Mouse (Mus musculus): ENCODE measurements around the gene Skap1. TPM values are rescaled to one million over a fixed set of nuclear protein-coding genes. Genes with fewer than 3 reads are reported as not detected.

Skap1 gene
- polyA plus RNA-seq, 2 experiments, result 0.11 to 0.14 TPM

- TF ChIP-seq EP300 (IDR thresholded peaks at IDR 0.05; ENCODE audit: low read depth) (no peak), CTCF (IDR thresholded peaks at IDR 0.05; ENCODE audit: low read depth) (no peak)
- WGBS (ENCODE audit: insufficient replicate concordance), result 29% methylated on average over 6 of the region's 6 CpGs
- H3K36me3 ChIP-seq (replicated peaks; ENCODE audit: control insufficient read depth, insufficient read depth, low read depth), result no peaks in the 10 kb centered on the region
- no peak for ATAC-seq (ENCODE audit: insufficient read depth)
- no peaks in the 10 kb centered on the region for H3K9me3 ChIP-seq (ENCODE audit: control insufficient read depth, low read length)
- no peak overlapping the region for H3K9ac ChIP-seq (replicated peaks)
- no peak for DNase-seq (ENCODE audit: low read depth in 3 of 3, low spot score in 3 of 3)
- H3K27me3 ChIP-seq (ENCODE audit: control insufficient read depth, insufficient read depth, low read length), result no peaks in the 10 kb centered on the region
- no peak overlapping the region for H3K27ac ChIP-seq
- H3K4me3 ChIP-seq (ENCODE audit: insufficient read depth in 1 of 2, low read depth in 2 of 2, low read length in 2 of 2), result no peak overlapping the region
- no peak overlapping the region for H3K4me2 ChIP-seq (ENCODE audit: low read depth)
- H3K4me1 ChIP-seq (replicated peaks; ENCODE audit: control insufficient read depth in 2 of 2, insufficient read depth in 2 of 2, low read length in 1 of 2), result no peaks in the 10 kb centered on the region
Measured at GRCm38 (mm10) chr11:96604306-96604705, 139.9 kb downstream of the Skap1 start.

GRCm38 (mm10) chr11:96604751-96605450, 140.5 kb downstream of the Skap1 start:
- Histone ChIP-seq H3K9ac (replicated peaks) (no peak overlapping the region), H3K36me3 (replicated peaks; ENCODE audit: control insufficient read depth, insufficient read depth, low read depth) (no peaks in the 10 kb centered on the region), H3K9me3 (ENCODE audit: control insufficient read depth, low read length) (no peaks in the 10 kb centered on the region), H3K4me3 (ENCODE audit: insufficient read depth in 1 of 2, low read depth in 2 of 2, low read length in 2 of 2) (no peak overlapping the region), H3K27ac (no peak overlapping the region), H3K27me3 (ENCODE audit: control insufficient read depth, insufficient read depth, low read length) (no peaks in the 10 kb centered on the region), H3K4me2 (ENCODE audit: low read depth) (no peak overlapping the region), H3K4me1 (replicated peaks; ENCODE audit: control insufficient read depth in 2 of 2, insufficient read depth in 2 of 2, low read length in 1 of 2) (no peaks in the 10 kb centered on the region)
- TF ChIP-seq EP300 (IDR thresholded peaks at IDR 0.05; ENCODE audit: low read depth), result no peak
- no peak for TF ChIP-seq CTCF (IDR thresholded peaks at IDR 0.05; ENCODE audit: low read depth)
- DNase-seq (ENCODE audit: low read depth in 3 of 3, low spot score in 3 of 3) (no peak), ATAC-seq (ENCODE audit: insufficient read depth) (no peak)
- 43% methylated on average over 7 of the region's 7 CpGs for WGBS (ENCODE audit: insufficient replicate concordance)

- Histone ChIP-seq H3K36me3 (replicated peaks; ENCODE audit: control insufficient read depth, insufficient read depth, low read depth) (no peaks in the 10 kb centered on the region), H3K27ac (no peak overlapping the region), H3K4me2 (ENCODE audit: low read depth) (no peak overlapping the region), H3K27me3 (ENCODE audit: control insufficient read depth, insufficient read depth, low read length) (no peaks in the 10 kb centered on the region), H3K4me3 (ENCODE audit: insufficient read depth in 1 of 2, low read depth in 2 of 2, low read length in 2 of 2) (no peak overlapping the region), H3K9ac (replicated peaks) (no peak overlapping the region), H3K9me3 (ENCODE audit: control insufficient read depth, low read length) (no peaks in the 10 kb centered on the region), H3K4me1 (replicated peaks; ENCODE audit: control insufficient read depth in 2 of 2, insufficient read depth in 2 of 2, low read length in 1 of 2) (no peaks in the 10 kb centered on the region)
- no peak for DNase-seq (ENCODE audit: low read depth in 3 of 3, low spot score in 3 of 3)
- TF ChIP-seq CTCF (IDR thresholded peaks at IDR 0.05; ENCODE audit: low read depth) (no peak), EP300 (IDR thresholded peaks at IDR 0.05; ENCODE audit: low read depth) (no peak)
- WGBS (ENCODE audit: insufficient replicate concordance), result 65% methylated on average over 6 of the region's 6 CpGs
- ATAC-seq (ENCODE audit: insufficient read depth), result no peak
Measured at GRCm38 (mm10) chr11:96605516-96605915, 141.1 kb downstream of the Skap1 start.

- 72% methylated on average over 11 of the region's 11 CpGs for WGBS (ENCODE audit: insufficient replicate concordance)
- Histone ChIP-seq H3K4me1 (replicated peaks; ENCODE audit: control insufficient read depth in 2 of 2, insufficient read depth in 2 of 2, low read length in 1 of 2) (no peaks in the 10 kb centered on the region), H3K4me3 (ENCODE audit: insufficient read depth in 1 of 2, low read depth in 2 of 2, low read length in 2 of 2) (no peak overlapping the region), H3K27me3 (ENCODE audit: control insufficient read depth, insufficient read depth, low read length) (no peaks in the 10 kb centered on the region), H3K27ac (no peak overlapping the region), H3K9ac (replicated peaks) (no peak overlapping the region), H3K4me2 (ENCODE audit: low read depth) (no peak overlapping the region), H3K9me3 (ENCODE audit: control insufficient read depth, low read length) (no peaks in the 10 kb centered on the region), H3K36me3 (replicated peaks; ENCODE audit: control insufficient read depth, insufficient read depth, low read depth) (no peaks in the 10 kb centered on the region)
- TF ChIP-seq CTCF (IDR thresholded peaks at IDR 0.05; ENCODE audit: low read depth) (no peak), EP300 (IDR thresholded peaks at IDR 0.05; ENCODE audit: low read depth) (no peak)
- DNase-seq (ENCODE audit: low read depth in 3 of 3, low spot score in 3 of 3) (no peak), ATAC-seq (ENCODE audit: insufficient read depth) (no peak)
Measured at GRCm38 (mm10) chr11:96612596-96612995, 148.2 kb downstream of the Skap1 start.

- Histone ChIP-seq H3K4me1 (replicated peaks; ENCODE audit: control insufficient read depth in 2 of 2, insufficient read depth in 2 of 2, low read length in 1 of 2) (no peaks in the 10 kb centered on the region), H3K36me3 (replicated peaks; ENCODE audit: control insufficient read depth, insufficient read depth, low read depth) (no peaks in the 10 kb centered on the region), H3K4me3 (ENCODE audit: insufficient read depth in 1 of 2, low read depth in 2 of 2, low read length in 2 of 2) (no peak overlapping the region), H3K27ac (no peak overlapping the region), H3K27me3 (ENCODE audit: control insufficient read depth, insufficient read depth, low read length) (no peaks in the 10 kb centered on the region; the same call in 1 of the 2 replicates), H3K4me2 (ENCODE audit: low read depth) (no peak overlapping the region), H3K9me3 (ENCODE audit: control insufficient read depth, low read length) (no peaks in the 10 kb centered on the region), H3K9ac (replicated peaks) (no peak overlapping the region)
- TF ChIP-seq EP300 (IDR thresholded peaks at IDR 0.05; ENCODE audit: low read depth) (no peak), CTCF (IDR thresholded peaks at IDR 0.05; ENCODE audit: low read depth) (no peak)
- WGBS (ENCODE audit: insufficient replicate concordance), result 18% methylated on average over 5 of the region's 5 CpGs
- ATAC-seq (ENCODE audit: insufficient read depth), result no peak
- DNase-seq (ENCODE audit: low read depth in 3 of 3, low spot score in 3 of 3), result no peak
Measured at GRCm38 (mm10) chr11:96616792-96617191, 152.4 kb downstream of the Skap1 start.
